Mouse (Mus musculus): ENCODE measurements at regions not wholly inside any gene's neighbourhood (a gene's known extent, or its start where the extent isn't known, plus 50 kb on each side); places are given as distances from the start of the nearest gene placed in this dataset.

GRCm38 (mm10) chr8:49465911-49466518 lies 622.3 kb upstream of the Tenm3 start:
- peak; percentile 34; the same call in 1 of the 2 replicates for ATAC-seq (ENCODE audit: low FRiP score, low read depth)
- no peaks in the 10 kb centered on the region for H3K9me3 ChIP-seq (ENCODE audit: control insufficient read depth, low read length)

GRCm38 (mm10) chr8:49465070-49465469 lies 621.3 kb upstream of the Tenm3 start:
- no peaks in the 10 kb centered on the region for H3K27me3 ChIP-seq (ENCODE audit: control insufficient read depth, insufficient read depth, low read length)
- 49% methylated on average over 7 of the region's 7 CpGs for whole genome bisulfite sequencing
- no peak overlapping the region for H3K4me2 ChIP-seq (replicated peaks; ENCODE audit: low read depth, low read length, severe bottlenecking)
- no peak for TF ChIP-seq POLR2A (IDR thresholded peaks at IDR 0.05; ENCODE audit: borderline replicate concordance, extremely low read depth, insufficient read depth, insufficient read length)
- H3K9me3 ChIP-seq (ENCODE audit: control insufficient read depth, low read length): no peaks in the 10 kb centered on the region
- no peak overlapping the region for H3K4me3 ChIP-seq (replicated peaks; ENCODE audit: low read length)
- no peak for ATAC-seq (ENCODE audit: low FRiP score, low read depth)
- H3K36me3 ChIP-seq (ENCODE audit: control insufficient read depth, insufficient read depth, low read length): no peaks in the 10 kb centered on the region
- H3K4me1 ChIP-seq (ENCODE audit: control insufficient read depth, insufficient read depth, low read length): no peaks in the 10 kb centered on the region
- H3K27ac ChIP-seq (replicated peaks; ENCODE audit: low read depth, low read length): no peak overlapping the region
- no peak for DNase-seq (ENCODE audit: low spot score)
- no peak overlapping the region for H3K9ac ChIP-seq (ENCODE audit: low read depth, low read length, severe bottlenecking)

More at GRCm38 (mm10) chr8:49465911-49466518, 622.3 kb upstream of the Tenm3 start:
- TF ChIP-seq POLR2A (IDR thresholded peaks at IDR 0.05; ENCODE audit: borderline replicate concordance, extremely low read depth, insufficient read depth, insufficient read length): no peak
- peak; percentile 13 for DNase-seq (ENCODE audit: low spot score)
- 16% methylated on average over 14 of the region's 14 CpGs for WGBS
- Histone ChIP-seq H3K27me3 (ENCODE audit: control insufficient read depth, insufficient read depth, low read length) (no peaks in the 10 kb centered on the region), H3K36me3 (ENCODE audit: control insufficient read depth, insufficient read depth, low read length) (no peaks in the 10 kb centered on the region), H3K4me2 (replicated peaks; ENCODE audit: low read depth, low read length, severe bottlenecking) (peak overlapping the region; percentile 39), H3K9ac (ENCODE audit: low read depth, low read length, severe bottlenecking) (peak overlapping the region; percentile 34), H3K4me3 (replicated peaks; ENCODE audit: low read length) (peak overlapping the region; percentile 15; the same call in 1 of the 2 replicates), H3K4me1 (ENCODE audit: control insufficient read depth, insufficient read depth, low read length) (no peaks in the 10 kb centered on the region), H3K27ac (replicated peaks; ENCODE audit: low read depth, low read length) (no peak overlapping the region)

GRCm38 (mm10) chr8:49462602-49463001 lies 618.9 kb upstream of the Tenm3 start:
- Histone ChIP-seq H3K4me2 (replicated peaks; ENCODE audit: low read depth, low read length, severe bottlenecking) (no peak overlapping the region), H3K4me1 (ENCODE audit: control insufficient read depth, insufficient read depth, low read length) (no peaks in the 10 kb centered on the region), H3K9me3 (ENCODE audit: control insufficient read depth, low read length) (no peaks in the 10 kb centered on the region), H3K9ac (ENCODE audit: low read depth, low read length, severe bottlenecking) (no peak overlapping the region), H3K27ac (replicated peaks; ENCODE audit: low read depth, low read length) (no peak overlapping the region), H3K27me3 (ENCODE audit: control insufficient read depth, insufficient read depth, low read length) (no peaks in the 10 kb centered on the region), H3K36me3 (ENCODE audit: control insufficient read depth, insufficient read depth, low read length) (no peaks in the 10 kb centered on the region), H3K4me3 (replicated peaks; ENCODE audit: low read length) (no peak overlapping the region)
- ATAC-seq (ENCODE audit: low FRiP score, low read depth): no peak
- TF ChIP-seq POLR2A (IDR thresholded peaks at IDR 0.05; ENCODE audit: borderline replicate concordance, extremely low read depth, insufficient read depth, insufficient read length): no peak
- 32% methylated on average over 8 of the region's 8 CpGs for WGBS
- DNase-seq (ENCODE audit: low spot score): no peak

GRCm38 (mm10) chr8:49461724-49462473 lies 618.1 kb upstream of the Tenm3 start:
- Histone ChIP-seq H3K9ac (ENCODE audit: low read depth, low read length, severe bottlenecking) (no peak overlapping the region), H3K4me2 (replicated peaks; ENCODE audit: low read depth, low read length, severe bottlenecking) (peak overlapping the region; percentile 22; the same call in 1 of the 2 replicates), H3K27me3 (ENCODE audit: control insufficient read depth, insufficient read depth, low read length) (no peaks in the 10 kb centered on the region), H3K9me3 (ENCODE audit: control insufficient read depth, low read length) (no peaks in the 10 kb centered on the region), H3K36me3 (ENCODE audit: control insufficient read depth, insufficient read depth, low read length) (no peaks in the 10 kb centered on the region), H3K4me3 (replicated peaks; ENCODE audit: low read length) (no peak overlapping the region), H3K27ac (replicated peaks; ENCODE audit: low read depth, low read length) (no peak overlapping the region), H3K4me1 (ENCODE audit: control insufficient read depth, insufficient read depth, low read length) (no peaks in the 10 kb centered on the region)
- DNase-seq (ENCODE audit: low spot score) (no peak), ATAC-seq (ENCODE audit: low FRiP score, low read depth) (no peak)
- TF ChIP-seq POLR2A (IDR thresholded peaks at IDR 0.05; ENCODE audit: borderline replicate concordance, extremely low read depth, insufficient read depth, insufficient read length): no peak
- 25% methylated on average over 16 of the region's 16 CpGs for WGBS

- H3K27ac ChIP-seq (replicated peaks; ENCODE audit: low read depth, low read length): no peak overlapping the region
Observed at GRCm38 (mm10) chr8:49445444-49445843, 601.7 kb upstream of the Tenm3 start.

More at GRCm38 (mm10) chr8:49445444-49445843, 601.7 kb upstream of the Tenm3 start:
- Histone ChIP-seq H3K4me1 (ENCODE audit: control insufficient read depth, insufficient read depth, low read length) (no peaks in the 10 kb centered on the region), H3K36me3 (ENCODE audit: control insufficient read depth, insufficient read depth, low read length) (no peaks in the 10 kb centered on the region), H3K4me3 (replicated peaks; ENCODE audit: low read length) (no peak overlapping the region), H3K9ac (ENCODE audit: low read depth, low read length, severe bottlenecking) (no peak overlapping the region), H3K9me3 (ENCODE audit: control insufficient read depth, low read length) (no peaks in the 10 kb centered on the region), H3K27me3 (ENCODE audit: control insufficient read depth, insufficient read depth, low read length) (no peaks in the 10 kb centered on the region), H3K4me2 (replicated peaks; ENCODE audit: low read depth, low read length, severe bottlenecking) (no peak overlapping the region)
- 47% methylated on average over 5 of the region's 5 CpGs for WGBS
- DNase-seq (ENCODE audit: low spot score) (no peak), ATAC-seq (ENCODE audit: low FRiP score, low read depth) (no peak)
- TF ChIP-seq POLR2A (IDR thresholded peaks at IDR 0.05; ENCODE audit: borderline replicate concordance, extremely low read depth, insufficient read depth, insufficient read length): no peak

Data from limb, embryonic 14.5 days (tissue).